Mouse (Mus musculus): ENCODE measurements around the gene Pigc. TPM values are rescaled to one million over a fixed set of nuclear protein-coding genes. Genes with fewer than 3 reads are reported as not detected.
A peak's percentile ranks its signal among the peaks of the same experiment; 100 is the strongest.

Pigc gene
- polyA plus RNA-seq, 1 experiment from 2014 or later, result 39.3 TPM

GRCm38 (mm10) chr1:161952599-161952998, 16.4 kb upstream of the Pigc start:
- Histone ChIP-seq H3K27me3 (replicated peaks; ENCODE audit: insufficient read depth, low read length) (no peaks in the 10 kb centered on the region), H3K9me3 (ENCODE audit: low read length) (no peaks in the 10 kb centered on the region), H3K4me1 (ENCODE audit: insufficient read depth, low read depth, low read length) (no peaks in the 10 kb centered on the region), H3K36me3 (ENCODE audit: insufficient read depth, low read length) (no peaks in the 10 kb centered on the region), H3K27ac (ENCODE audit: low read length) (no peak overlapping the region), H3K4me2 (replicated peaks; ENCODE audit: low read depth, low read length) (no peak overlapping the region), H3K4me3 (ENCODE audit: low read depth, low read length) (no peak overlapping the region), H3K9ac (replicated peaks; ENCODE audit: low read depth) (no peak overlapping the region)
- no peak for DNase-seq (ENCODE audit: low spot score)
- TF ChIP-seq CTCF (IDR thresholded peaks at IDR 0.05), result no peak
- TF ChIP-seq EP300 (IDR thresholded peaks at IDR 0.05), result no peak
- ATAC-seq, result no peak
- 52% methylated on average over 1 of the region's 1 CpGs for WGBS

DNA sequence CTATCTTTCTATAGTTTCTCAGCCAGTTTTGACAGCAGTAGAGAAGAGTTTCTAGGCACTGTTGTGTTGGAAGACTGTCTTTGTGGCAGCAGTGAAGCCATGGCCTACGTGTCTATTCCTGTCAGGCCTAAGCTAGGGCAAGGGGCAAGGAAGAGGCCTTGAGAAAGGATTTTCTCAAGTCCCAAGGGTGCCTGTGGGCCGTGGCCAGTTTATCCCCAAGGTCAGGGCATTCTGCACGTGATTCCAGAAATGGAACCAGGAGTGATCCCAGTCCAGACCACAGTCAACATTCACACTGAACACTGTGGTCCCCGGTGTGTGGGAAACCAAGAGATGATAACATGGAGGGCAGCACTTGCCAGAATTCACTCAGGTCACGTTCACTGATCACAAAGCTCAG, 13.1 kb upstream of the Pigc start:
- Histone ChIP-seq H3K4me3 (ENCODE audit: low read depth, low read length) (no peak overlapping the region), H3K27ac (ENCODE audit: low read length) (no peak overlapping the region), H3K9me3 (ENCODE audit: low read length) (no peaks in the 10 kb centered on the region), H3K27me3 (replicated peaks; ENCODE audit: insufficient read depth, low read length) (no peaks in the 10 kb centered on the region), H3K4me2 (replicated peaks; ENCODE audit: low read depth, low read length) (no peak overlapping the region), H3K36me3 (ENCODE audit: insufficient read depth, low read length) (no peaks in the 10 kb centered on the region), H3K9ac (replicated peaks; ENCODE audit: low read depth) (no peak overlapping the region), H3K4me1 (ENCODE audit: insufficient read depth, low read depth, low read length) (no peaks in the 10 kb centered on the region)
- 61% methylated on average over 5 of the region's 5 CpGs for WGBS
- DNase-seq (ENCODE audit: low spot score), result no peak
- TF ChIP-seq EP300 (IDR thresholded peaks at IDR 0.05) (no peak), CTCF (IDR thresholded peaks at IDR 0.05) (no peak)
- no peak for ATAC-seq

DNA sequence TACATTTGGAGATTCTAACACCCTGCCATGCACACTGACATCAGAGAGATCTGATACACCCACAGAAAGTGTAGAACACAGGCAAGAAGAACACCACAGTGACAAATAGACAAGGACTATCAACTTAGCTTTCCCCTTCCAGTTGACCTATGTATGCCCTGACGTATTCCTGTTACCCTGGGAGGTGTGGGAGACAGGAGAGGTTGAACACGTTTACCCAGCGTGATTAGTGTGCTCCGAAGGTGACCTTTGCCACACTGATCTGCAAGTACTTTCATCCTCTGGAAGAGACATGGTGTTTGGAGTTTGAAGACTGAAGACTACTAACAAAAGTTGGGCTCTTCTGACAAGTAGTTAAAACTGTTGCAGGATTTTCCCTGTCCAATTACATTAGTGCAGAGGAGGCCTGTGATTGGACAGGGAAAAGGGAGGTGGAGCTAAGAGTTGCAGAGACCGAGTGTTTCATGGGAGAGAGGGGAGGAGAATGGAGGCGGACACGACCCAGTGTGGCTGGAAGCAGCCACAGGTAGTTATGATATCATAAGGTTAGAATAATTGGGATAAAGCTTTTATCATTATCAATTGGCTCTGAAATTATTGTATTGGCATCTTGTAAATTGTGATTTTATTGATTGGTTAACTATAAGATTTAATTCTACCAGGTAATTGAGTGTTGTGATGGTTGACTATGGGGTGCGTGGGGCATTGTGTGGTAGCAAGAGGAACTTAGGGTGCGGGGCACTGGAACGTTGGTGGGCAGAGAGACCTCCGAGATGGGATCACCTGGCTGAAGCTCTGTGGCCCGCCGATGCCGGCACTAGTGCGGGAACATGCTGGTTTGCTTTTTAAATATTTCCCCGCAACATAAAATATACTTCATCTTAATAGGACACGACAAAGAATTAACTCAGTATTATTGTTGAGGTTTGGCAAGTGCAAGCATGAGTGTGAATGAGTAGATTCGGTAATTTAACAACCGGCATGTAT, 10.7 kb upstream of the Pigc start:
- H3K9me3 ChIP-seq (ENCODE audit: low read length), result no peaks in the 10 kb centered on the region
- H3K27ac ChIP-seq (ENCODE audit: low read length), result no peak overlapping the region
- 70% methylated on average over 19 of the region's 19 CpGs for WGBS
- H3K36me3 ChIP-seq (ENCODE audit: insufficient read depth, low read length), result no peaks in the 10 kb centered on the region
- no peaks in the 10 kb centered on the region for H3K27me3 ChIP-seq (replicated peaks; ENCODE audit: insufficient read depth, low read length)
- no peaks in the 10 kb centered on the region for H3K4me1 ChIP-seq (ENCODE audit: insufficient read depth, low read depth, low read length)
- TF ChIP-seq CTCF (IDR thresholded peaks at IDR 0.05) (no peak), EP300 (IDR thresholded peaks at IDR 0.05) (no peak)
- no peak for DNase-seq (ENCODE audit: low spot score)
- H3K9ac ChIP-seq (replicated peaks; ENCODE audit: low read depth), result no peak overlapping the region
- no peak for ATAC-seq
- H3K4me2 ChIP-seq (replicated peaks; ENCODE audit: low read depth, low read length), result no peak overlapping the region
- H3K4me3 ChIP-seq (ENCODE audit: low read depth, low read length), result no peak overlapping the region

DNA sequence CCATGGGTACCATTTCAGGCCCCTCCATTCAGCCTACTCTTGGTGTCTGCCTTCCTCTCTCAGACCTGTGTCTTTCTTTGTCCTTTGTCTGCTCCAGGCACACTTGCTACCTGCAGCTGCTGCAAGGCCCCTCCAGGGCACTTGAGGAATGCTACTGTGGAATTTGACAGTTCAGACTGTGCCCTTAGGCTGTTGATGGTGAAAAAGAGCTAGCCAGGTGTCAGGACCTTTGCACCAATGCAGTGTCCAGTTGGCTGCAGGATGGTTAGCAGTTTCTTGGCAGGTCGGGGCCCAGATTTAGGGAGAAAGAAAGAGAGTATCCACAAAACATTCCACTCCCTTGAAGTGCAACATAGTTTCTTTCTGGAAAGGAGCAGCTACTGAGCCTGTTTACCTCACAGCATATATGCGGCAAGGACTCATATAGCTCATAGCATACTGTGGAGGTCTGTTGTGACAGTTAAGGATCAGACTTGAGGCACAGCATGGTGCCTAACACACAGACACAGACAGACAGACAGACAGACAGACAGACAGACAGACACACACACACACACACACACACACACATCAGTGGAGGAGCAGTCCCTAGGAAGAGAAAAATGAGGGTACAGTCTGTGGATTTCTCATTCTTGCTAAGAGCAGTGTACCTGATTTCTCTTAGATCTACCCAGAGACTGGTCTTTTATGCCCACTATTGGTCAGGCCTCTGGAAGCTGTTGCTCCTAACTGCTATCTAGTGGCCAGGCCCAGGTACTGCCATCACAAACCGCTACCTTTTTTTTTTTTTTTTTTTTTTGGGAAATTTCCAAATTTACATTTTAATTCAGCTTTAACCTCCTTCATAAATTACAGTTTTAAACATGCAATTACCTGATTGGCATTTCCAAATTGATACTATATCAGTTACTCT, 6.3 kb upstream of the Pigc start:
- H3K27ac ChIP-seq (ENCODE audit: low read length), result no peak overlapping the region
- no peak overlapping the region for H3K9ac ChIP-seq (replicated peaks; ENCODE audit: low read depth)
- TF ChIP-seq CTCF (IDR thresholded peaks at IDR 0.05) (peak; percentile 76), EP300 (IDR thresholded peaks at IDR 0.05) (no peak)
- ATAC-seq (peak; percentile 73), DNase-seq (ENCODE audit: low spot score) (peak; percentile 78)
- no peak overlapping the region for H3K4me2 ChIP-seq (replicated peaks; ENCODE audit: low read depth, low read length)
- no peaks in the 10 kb centered on the region for H3K4me1 ChIP-seq (ENCODE audit: insufficient read depth, low read depth, low read length)
- H3K9me3 ChIP-seq (ENCODE audit: low read length), result no peaks in the 10 kb centered on the region
- H3K36me3 ChIP-seq (ENCODE audit: insufficient read depth, low read length), result no peaks in the 10 kb centered on the region
- 45% methylated on average over 3 of the region's 3 CpGs for WGBS
- H3K4me3 ChIP-seq (ENCODE audit: low read depth, low read length), result no peak overlapping the region
- H3K27me3 ChIP-seq (replicated peaks; ENCODE audit: insufficient read depth, low read length), result no peaks in the 10 kb centered on the region

GRCm38 (mm10) chr1:161967936-161968335, 1.1 kb upstream of the Pigc start:
- DNase-seq (ENCODE audit: low spot score) (peak; percentile 4), ATAC-seq (no peak)
- Histone ChIP-seq H3K9me3 (ENCODE audit: low read length) (no peaks in the 10 kb centered on the region), H3K9ac (replicated peaks; ENCODE audit: low read depth) (no peak overlapping the region), H3K4me3 (ENCODE audit: low read depth, low read length) (no peak overlapping the region), H3K27me3 (replicated peaks; ENCODE audit: insufficient read depth, low read length) (no peaks in the 10 kb centered on the region), H3K36me3 (ENCODE audit: insufficient read depth, low read length) (no peaks in the 10 kb centered on the region), H3K4me1 (ENCODE audit: insufficient read depth, low read depth, low read length) (no peaks in the 10 kb centered on the region; the same call in 1 of the 2 replicates), H3K27ac (ENCODE audit: low read length) (no peak overlapping the region), H3K4me2 (replicated peaks; ENCODE audit: low read depth, low read length) (no peak overlapping the region)
- TF ChIP-seq EP300 (IDR thresholded peaks at IDR 0.05) (no peak), CTCF (IDR thresholded peaks at IDR 0.05) (no peak)
- WGBS, result 45% methylated on average over 2 of the region's 2 CpGs

DNA sequence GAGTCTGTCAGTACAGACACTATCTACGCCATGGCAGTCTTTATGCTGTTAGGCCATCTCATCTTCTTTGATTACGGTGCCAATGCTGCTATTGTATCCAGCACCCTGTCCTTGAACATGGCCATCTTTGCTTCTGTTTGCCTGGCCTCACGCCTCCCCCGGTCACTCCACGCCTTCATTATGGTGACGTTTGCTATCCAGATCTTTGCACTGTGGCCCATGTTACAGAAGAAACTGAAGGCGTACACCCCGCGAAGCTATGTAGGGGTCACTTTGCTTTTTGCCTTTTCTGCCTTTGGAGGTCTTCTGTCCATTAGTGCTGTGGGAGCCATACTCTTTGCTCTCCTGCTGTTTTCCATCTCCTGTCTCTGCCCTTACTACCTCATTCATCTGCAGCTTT, 1.9 kb downstream of the Pigc start:
- no peak overlapping the region for H3K4me2 ChIP-seq (replicated peaks; ENCODE audit: low read depth, low read length)
- H3K9ac ChIP-seq (replicated peaks; ENCODE audit: low read depth), result no peak overlapping the region
- peaks cover 4% of the 10 kb centered on the region; the same call in 1 of the 2 replicates for H3K4me1 ChIP-seq (ENCODE audit: insufficient read depth, low read depth, low read length)
- H3K27ac ChIP-seq (ENCODE audit: low read length), result no peak overlapping the region
- H3K9me3 ChIP-seq (ENCODE audit: low read length), result no peaks in the 10 kb centered on the region
- no peaks in the 10 kb centered on the region for H3K27me3 ChIP-seq (replicated peaks; ENCODE audit: insufficient read depth, low read length)
- DNase-seq (ENCODE audit: low spot score) (no peak), ATAC-seq (no peak)
- 96% methylated on average over 9 of the region's 9 CpGs for WGBS
- no peak overlapping the region for H3K4me3 ChIP-seq (ENCODE audit: low read depth, low read length)
- TF ChIP-seq CTCF (IDR thresholded peaks at IDR 0.05) (no peak), EP300 (IDR thresholded peaks at IDR 0.05) (no peak)
- H3K36me3 ChIP-seq (ENCODE audit: insufficient read depth, low read length), result no peaks in the 10 kb centered on the region

Measured in lung, postnatal 0 days (tissue).